Mouse (Mus musculus) liver (tissue): ENCODE measurements around the gene Serpinb9.
"Not testable (repeated sequence)": the region's sequence is repeated elsewhere in the genome, so short reads cannot be mapped to it uniquely, and the experiment has no call there.

Experiments used
- DNase-seq: peaks from one replicate; pipeline ENCODE4 v3.0.0-alpha.2; 2020; ENCODE audit warnings: mixed read lengths

Serpinb9 gene

GRCm38 (mm10) chr13:33002950-33003349, at the start of gene Serpinb9:
Serpinb9 (plus strand) TSS chr13:33003250.
- no peak for DNase-seq

- no peak for DNase-seq
These were observed 46.5 kb upstream of the Serpinb9 start for GRCm38 (mm10) chr13:32956537-32956936.

GRCm38 (mm10) chr13:32957917-32958316, 45.1 kb upstream of the Serpinb9 start:
- no peak for DNase-seq

- not testable (repeated sequence) for DNase-seq
These were observed 44.5 kb upstream of the Serpinb9 start for GRCm38 (mm10) chr13:32958521-32958920.

- no peak for DNase-seq
These were observed 38.9 kb upstream of the Serpinb9 start for GRCm38 (mm10) chr13:32963990-32964753.

GRCm38 (mm10) chr13:32964989-32965811, 37.9 kb upstream of the Serpinb9 start, which contains the start of gene Serpinb6b:
Serpinb6b (plus strand) TSS chr13:32965209.
- peak; percentile 59 for DNase-seq

- DNase-seq, result no peak
These were observed 36.9 kb upstream of the Serpinb9 start for GRCm38 (mm10) chr13:32966116-32966515.

GRCm38 (mm10) chr13:32967233-32967632, 35.8 kb upstream of the Serpinb9 start:
- no peak for DNase-seq

GRCm38 (mm10) chr13:32968353-32968984, 34.6 kb upstream of the Serpinb9 start:
- DNase-seq, result peak; percentile 83

GRCm38 (mm10) chr13:32968996-32969640, 33.9 kb upstream of the Serpinb9 start:
- DNase-seq, result peak; percentile 67

GRCm38 (mm10) chr13:32969641-32970040, 33.4 kb upstream of the Serpinb9 start:
- DNase-seq, result no peak

- DNase-seq, result peak; percentile 41
These were observed 32.3 kb upstream of the Serpinb9 start for GRCm38 (mm10) chr13:32970776-32971175.

- no peak for DNase-seq
These were observed 28.8 kb upstream of the Serpinb9 start for GRCm38 (mm10) chr13:32974268-32974667.

- DNase-seq, result no peak
These were observed 28.1 kb upstream of the Serpinb9 start for GRCm38 (mm10) chr13:32974889-32975460.

GRCm38 (mm10) chr13:32975710-32976109, 27.3 kb upstream of the Serpinb9 start:
- no peak for DNase-seq

GRCm38 (mm10) chr13:32982556-32983042, 20.5 kb upstream of the Serpinb9 start:
- no peak for DNase-seq

- no peak for DNase-seq
These were observed 16.8 kb upstream of the Serpinb9 start for GRCm38 (mm10) chr13:32986256-32986655.

- peak; percentile 91 for DNase-seq
These were observed 9.7 kb upstream of the Serpinb9 start for GRCm38 (mm10) chr13:32993152-32993893.

GRCm38 (mm10) chr13:32993894-32994242, 9.2 kb upstream of the Serpinb9 start:
- DNase-seq, result no peak

GRCm38 (mm10) chr13:32995051-32995450, 8.0 kb upstream of the Serpinb9 start:
- DNase-seq, result no peak

- DNase-seq, result no peak
These were observed 1.7 kb upstream of the Serpinb9 start for GRCm38 (mm10) chr13:33001341-33001740.
